Mouse (Mus musculus): Measurements from ENCODE around the gene Wnt4.

Gene Wnt4

DNA sequence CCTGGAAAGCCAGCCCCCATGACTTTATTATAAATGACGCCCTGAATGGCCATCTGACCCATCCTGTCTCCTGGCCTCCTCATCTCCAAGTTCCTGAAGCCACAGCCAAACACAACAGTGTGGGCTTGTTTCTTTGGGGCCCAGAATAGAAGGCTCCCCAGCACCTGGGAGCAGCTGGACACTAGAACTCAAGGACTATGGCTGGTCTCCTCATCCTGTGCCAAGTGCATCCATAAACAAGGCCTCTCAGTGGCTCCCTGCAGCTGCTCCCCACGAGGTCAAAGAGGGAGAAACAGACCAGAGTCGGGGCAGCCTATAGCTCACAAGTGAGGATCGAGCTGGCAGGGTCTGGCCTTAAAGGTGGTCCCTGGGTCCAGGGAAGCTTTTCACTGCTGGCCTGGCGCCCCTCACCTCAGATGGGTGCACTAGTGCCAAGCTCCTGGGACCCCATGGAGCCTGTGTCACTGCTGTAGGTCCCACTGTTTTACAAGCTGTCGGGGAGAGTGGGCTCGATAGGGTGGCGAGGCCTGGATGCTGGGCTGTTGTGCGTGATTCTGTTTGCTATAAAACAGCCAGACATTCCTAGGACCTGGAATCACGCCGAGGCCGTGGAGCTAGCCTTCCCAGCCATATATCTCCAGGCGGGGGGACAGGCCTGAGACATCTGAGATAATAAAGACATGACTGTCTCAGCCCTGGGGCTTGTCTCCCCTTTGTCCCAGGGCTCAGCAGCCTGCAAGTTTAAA is 28.7 kb downstream of the Wnt4 start:
- no peak for DNase-seq (ENCODE audit: extremely low spot score, low read depth, low spot score)

DNA sequence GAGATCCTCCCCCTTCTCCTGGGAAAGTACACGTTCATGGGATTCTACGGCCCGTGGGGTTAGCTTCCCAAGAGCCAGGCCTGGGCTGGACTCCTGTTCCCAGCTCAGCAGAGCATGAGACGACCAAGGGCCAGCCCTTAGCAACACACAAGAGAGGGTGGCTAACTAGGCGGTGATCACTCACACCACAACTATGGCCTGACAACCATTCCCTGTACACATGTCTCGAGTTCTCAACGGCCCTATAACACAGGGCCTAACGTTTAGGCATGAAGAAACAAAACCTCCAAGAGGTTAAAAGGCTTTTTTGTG is 29.2 kb downstream of the Wnt4 start:
- DNase-seq (ENCODE audit: extremely low spot score, low read depth, low spot score): no peak

DNA sequence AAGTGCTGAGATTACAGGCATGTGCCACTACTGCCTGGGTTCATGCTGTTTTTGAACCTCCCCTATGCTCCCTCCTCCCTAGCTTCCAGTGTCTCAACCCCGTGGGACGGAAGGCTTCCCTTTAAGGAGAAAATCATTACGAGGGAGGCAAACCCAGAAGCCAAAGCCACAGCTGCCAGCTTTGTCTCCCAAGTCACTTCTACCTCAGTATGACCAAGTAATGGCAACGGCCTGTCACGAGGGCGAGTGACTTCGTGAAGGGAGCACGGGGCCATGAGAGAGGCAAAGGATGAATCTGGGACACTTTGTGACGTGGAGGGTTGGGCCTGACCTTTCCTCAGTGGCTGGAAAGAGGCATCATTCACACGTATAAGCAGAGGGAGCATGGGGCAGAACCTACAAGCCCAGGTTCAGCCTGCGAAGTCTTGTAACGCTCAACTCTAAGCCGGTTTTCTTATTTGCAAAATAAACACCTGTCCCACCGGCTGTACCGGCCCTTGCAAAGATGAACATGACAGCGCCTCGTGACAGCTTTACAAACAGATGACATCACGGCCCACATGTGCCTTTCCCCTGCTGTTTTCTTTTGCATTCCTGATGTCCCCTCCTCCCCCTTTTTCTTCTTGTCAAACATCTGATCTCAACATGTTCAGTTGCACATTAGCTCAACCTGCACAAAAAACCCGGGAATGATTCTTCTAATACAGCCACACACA is 29.9 kb downstream of the Wnt4 start:
- no peak for DNase-seq (ENCODE audit: extremely low spot score, low read depth, low spot score)

GRCm38 (mm10) chr4:137308377-137308776 is 31.1 kb downstream of the Wnt4 start:
- DNase-seq (ENCODE audit: extremely low spot score, low read depth, low spot score): no peak

GRCm38 (mm10) chr4:137313511-137313910 is 36.2 kb downstream of the Wnt4 start:
- peak; percentile 18 for DNase-seq (ENCODE audit: extremely low spot score, low read depth, low spot score)

DNA sequence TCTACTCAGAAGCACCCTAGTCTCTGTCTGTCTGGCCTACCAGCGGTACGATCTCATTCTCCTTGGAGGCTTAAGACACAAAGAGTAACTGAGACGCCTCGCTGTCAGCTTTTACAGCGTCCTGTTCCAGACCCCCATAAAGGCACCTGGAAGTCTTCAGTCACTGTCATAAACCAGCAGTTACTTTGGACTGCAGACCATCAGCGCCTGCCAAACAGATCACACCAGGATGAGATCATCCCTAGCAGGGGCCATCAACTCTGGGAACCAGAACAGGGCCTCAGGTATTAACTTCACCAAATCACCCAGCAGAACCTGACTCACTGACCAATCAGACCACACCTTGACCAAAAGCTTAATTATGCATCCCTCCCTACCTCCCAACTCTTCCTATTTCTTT is 37.3 kb downstream of the Wnt4 start:
- DNase-seq (ENCODE audit: extremely low spot score, low read depth, low spot score): no peak

- DNase-seq (ENCODE audit: extremely low spot score, low read depth, low spot score): no peak
These were observed 37.8 kb downstream of the Wnt4 start for GRCm38 (mm10) chr4:137315061-137315460.

- DNase-seq (ENCODE audit: extremely low spot score, low read depth, low spot score): no peak
These were observed 38.9 kb downstream of the Wnt4 start for GRCm38 (mm10) chr4:137316027-137316770.

GRCm38 (mm10) chr4:137324926-137325325 is 47.6 kb downstream of the Wnt4 start:
- no peak for DNase-seq (ENCODE audit: extremely low spot score, low read depth, low spot score)

GRCm38 (mm10) chr4:137326494-137326893 is 49.2 kb downstream of the Wnt4 start:
- no peak for DNase-seq (ENCODE audit: extremely low spot score, low read depth, low spot score)

DNA sequence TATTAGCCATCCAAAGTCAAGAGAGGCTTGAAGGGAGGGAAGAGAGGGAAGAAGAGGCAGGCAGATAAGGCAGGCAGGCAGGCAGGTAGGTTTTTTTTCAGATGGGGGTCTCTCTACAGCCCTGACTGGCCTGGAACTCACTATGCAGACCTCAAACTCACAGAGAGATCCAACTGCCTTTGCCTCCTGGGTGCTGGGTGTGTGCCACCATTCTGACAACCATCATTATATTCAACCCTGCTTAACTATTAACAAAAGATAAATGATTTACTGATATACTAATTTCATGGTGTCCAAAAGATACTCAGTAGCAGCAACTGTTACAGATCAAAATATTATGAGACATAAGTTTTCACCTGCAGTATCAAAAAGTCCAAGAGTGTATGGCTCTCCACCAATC is 54.8 kb downstream of the Wnt4 start:
- DNase-seq (ENCODE audit: extremely low spot score, low read depth, low spot score): no peak

GRCm38 (mm10) chr4:137336468-137336867 is 59.2 kb downstream of the Wnt4 start:
- no peak for DNase-seq (ENCODE audit: extremely low spot score, low read depth, low spot score)

DNA sequence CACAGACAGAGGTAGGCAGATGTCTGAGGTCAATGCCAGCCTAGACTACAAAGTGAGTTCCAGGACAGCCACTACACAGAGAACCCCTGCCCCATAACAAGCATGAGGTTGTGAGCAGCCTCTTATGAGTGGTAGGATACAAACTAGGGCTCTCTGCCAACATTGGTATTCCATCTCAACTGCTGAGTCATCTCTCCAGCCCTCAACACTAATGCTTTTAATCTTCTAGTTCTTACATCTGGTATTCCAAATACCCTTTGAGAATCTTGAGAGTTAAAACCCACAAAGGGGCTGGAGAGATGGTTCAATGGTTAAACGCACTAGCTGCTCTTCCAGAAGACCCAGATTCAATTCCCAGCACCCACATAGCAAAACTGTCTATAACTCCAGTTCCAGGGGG is 62.1 kb downstream of the Wnt4 start:
- no peak for DNase-seq (ENCODE audit: extremely low spot score, low read depth, low spot score)

GRCm38 (mm10) chr4:137342816-137343215 is 65.5 kb downstream of the Wnt4 start:
- DNase-seq (ENCODE audit: extremely low spot score, low read depth, low spot score): no peak

DNA sequence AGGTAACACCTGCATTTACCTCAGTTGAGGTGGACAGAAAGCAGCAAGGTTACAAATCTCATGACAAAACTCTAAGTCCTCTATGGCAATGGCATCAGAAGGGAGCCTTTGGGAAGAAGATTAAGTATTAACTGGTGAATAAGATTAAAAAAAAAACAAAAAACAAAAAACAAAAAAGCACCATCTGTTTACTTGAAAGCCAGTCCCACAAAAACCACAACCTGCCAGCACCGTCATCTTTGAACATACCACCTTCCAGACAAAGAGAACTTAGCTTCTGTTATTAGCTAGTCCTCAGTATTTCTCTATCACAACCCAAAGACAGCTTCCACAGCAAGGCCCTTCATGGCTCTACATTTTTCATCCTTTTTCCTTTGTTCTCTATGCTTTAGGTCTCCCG is 67.8 kb downstream of the Wnt4 start:
- no peak for DNase-seq (ENCODE audit: extremely low spot score, low read depth, low spot score)

DNA sequence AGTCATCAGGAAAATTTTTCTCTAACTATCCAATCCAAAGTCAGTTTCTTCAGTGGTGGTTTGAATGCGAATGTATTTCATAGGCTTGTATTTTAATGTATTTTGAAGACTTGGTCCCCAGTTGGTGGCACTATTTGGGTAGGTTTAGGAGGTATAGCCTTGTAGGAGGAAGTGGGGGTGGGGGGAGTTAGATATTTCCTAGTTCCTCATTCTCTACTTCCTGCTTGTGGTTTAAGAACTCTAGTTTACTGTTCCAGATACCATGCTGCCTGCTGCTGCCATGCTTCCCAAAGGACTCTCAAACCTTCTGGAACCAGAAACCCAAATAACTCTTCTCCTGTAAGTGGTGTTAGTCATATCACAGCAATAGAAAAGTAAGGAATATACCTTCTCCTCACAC is 68.5 kb downstream of the Wnt4 start:
- DNase-seq (ENCODE audit: extremely low spot score, low read depth, low spot score): no peak

All from hindlimb bud, embryonic 11.5 days (tissue).